Mouse (Mus musculus): Measurements from ENCODE around the gene Uhrf1.

GRCm38 (mm10) chr17:56370090-56370489 lies 67.0 kb downstream of the Uhrf1 start:
- TF ChIP-seq CTCF (IDR thresholded peaks at IDR 0.05; ENCODE audit: low read depth, low read length) (no peak), TAL1 (conservative IDR thresholded peaks at IDR 0.05; ENCODE audit: low read depth, low read length) (no peak), POLR2AphosphoS5 (IDR thresholded peaks at IDR 0.05; ENCODE audit: insufficient replicate concordance, low read depth, low read length) (no peak)
